14 mouse cellular contexts compared by ENCODE assay signal in the genomic region with DNA sequence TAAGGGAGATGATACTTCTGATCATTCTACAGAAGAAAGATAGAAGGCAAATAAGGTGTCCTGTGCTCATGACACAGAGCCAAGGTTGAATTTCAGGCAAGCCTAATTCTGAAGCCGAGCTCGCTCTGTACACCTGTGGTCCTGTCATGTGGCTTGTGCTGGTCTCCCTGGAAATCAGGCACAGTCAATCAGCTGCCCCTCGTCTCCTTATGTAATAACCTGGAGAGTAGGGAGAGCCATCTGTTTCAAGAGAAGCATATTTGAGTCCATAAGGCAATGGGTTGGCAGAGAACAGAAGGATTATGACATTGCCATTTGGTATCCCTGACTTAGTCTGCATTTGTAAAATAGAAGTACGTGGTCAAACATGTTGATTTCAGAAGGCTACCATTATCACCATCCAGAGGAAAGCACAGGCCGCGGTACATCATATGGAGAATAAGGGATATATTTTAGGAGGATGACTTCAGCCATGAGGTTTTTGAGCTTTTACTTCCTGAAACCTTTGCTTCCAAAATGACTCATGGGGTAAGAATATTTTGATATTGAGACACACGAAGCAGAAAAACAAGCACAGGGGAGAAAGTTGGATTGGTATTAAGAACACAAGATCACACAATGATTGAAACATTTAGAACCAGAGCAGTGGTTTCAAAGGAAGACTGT.
DNase-seq lines count a peak whose midpoint lies in the region; ATAC-seq and TF ChIP-seq lines count a peak whose summit lies in the region.
"Had no signal": no experiment of that assay in that cellular context is flagged by ENCODE, and none has a peak within 500 bp of the region (broad histone marks: within the 10 kb centered on the region; RNA-seq: fewer than 3 reads in every experiment).

No protein-coding gene starts in this region.

- H3K36me3 ChIP-seq in hindbrain, embryonic 16.5 days (ENCODE audit: control insufficient read depth, insufficient read depth, low read length) = no peaks in the 10 kb centered on the region
- no peaks in the 10 kb centered on the region for H3K36me3 ChIP-seq in hindbrain, embryonic 10.5 days
- H3K36me3 ChIP-seq: embryonic facial prominence, embryonic 12.5 days; heart, embryonic 10.5 days; midbrain, embryonic 13.5 days; neural tube, embryonic 13.5 days had no signal

- H3K9ac ChIP-seq in hindbrain, embryonic 16.5 days (ENCODE audit: low read depth, low read length) = no peak overlapping the region
- H3K9ac ChIP-seq: embryonic facial prominence, embryonic 12.5 days; midbrain, embryonic 13.5 days; neural tube, embryonic 13.5 days had no signal

- peaks cover 4% of the 10 kb centered on the region for H3K4me1 ChIP-seq in hindbrain, embryonic 16.5 days (ENCODE audit: control insufficient read depth, insufficient read depth, low read depth, low read length)
- peaks cover 5% of the 10 kb centered on the region; the same call in 1 of the 2 replicates for H3K4me1 ChIP-seq in hindbrain, embryonic 10.5 days (replicated peaks)
- H3K4me1 ChIP-seq in cerebellum, adult 2 months (ENCODE audit: control insufficient read depth, insufficient read depth, low read length) = peaks cover 16% of the 10 kb centered on the region; the same call in 1 of the 2 replicates
- H3K4me1 ChIP-seq: heart, embryonic 10.5 days had no signal

- H3K27ac ChIP-seq in hindbrain, embryonic 16.5 days (ENCODE audit: low read depth, low read length) = no peak overlapping the region
- no peak overlapping the region for H3K27ac ChIP-seq in hindbrain, embryonic 10.5 days
- peak overlapping the region; percentile 95 for H3K27ac ChIP-seq in cerebellum, adult 2 months (ENCODE audit: insufficient read depth, low read length)
- H3K27ac ChIP-seq: embryonic facial prominence, embryonic 12.5 days; heart, embryonic 10.5 days; midbrain, embryonic 13.5 days; neural tube, embryonic 13.5 days had no signal

- no peak for TF ChIP-seq CTCF in cerebellum, adult 2 months (IDR thresholded peaks at IDR 0.05; ENCODE audit: borderline replicate concordance, insufficient read depth, low read depth, low read length)

- 80% methylated on average over 7 of the region's 7 CpGs for WGBS in hindbrain, embryonic 16.5 days
- WGBS in hindbrain, embryonic 10.5 days = 92% methylated on average over 7 of the region's 7 CpGs
- 13% methylated on average over 7 of the region's 7 CpGs for WGBS in cerebellum, adult 2 months

- peak; percentile 76 for ATAC-seq in hindbrain, embryonic 16.5 days
- ATAC-seq: midbrain, embryonic 13.5 days had no signal

- H3K4me3 ChIP-seq in hindbrain, embryonic 16.5 days (ENCODE audit: low read length) = no peak overlapping the region
- H3K4me3 ChIP-seq in hindbrain, embryonic 10.5 days = no peak overlapping the region
- H3K4me3 ChIP-seq in cerebellum, adult 2 months (replicated peaks; ENCODE audit: insufficient read depth, low read depth, low read length) = no peak overlapping the region
- H3K4me3 ChIP-seq: embryonic facial prominence, embryonic 12.5 days; heart, embryonic 10.5 days; midbrain, embryonic 13.5 days; neural tube, embryonic 13.5 days had no signal

- no peaks in the 10 kb centered on the region for H3K27me3 ChIP-seq in hindbrain, embryonic 16.5 days (replicated peaks; ENCODE audit: control insufficient read depth, insufficient read depth, low read length)
- H3K27me3 ChIP-seq in hindbrain, embryonic 10.5 days (ENCODE audit: insufficient read depth, poor library complexity, severe bottlenecking) = no peaks in the 10 kb centered on the region
- H3K27me3 ChIP-seq in cerebellum, adult 2 months (ENCODE audit: control insufficient read depth, insufficient read depth, low read length) = no peaks in the 10 kb centered on the region
- H3K27me3 ChIP-seq: embryonic facial prominence, embryonic 12.5 days; midbrain, embryonic 13.5 days; neural tube, embryonic 13.5 days had no signal

- no peak overlapping the region for H3K4me2 ChIP-seq in hindbrain, embryonic 16.5 days (ENCODE audit: low read length)
- H3K4me2 ChIP-seq: embryonic facial prominence, embryonic 12.5 days; midbrain, embryonic 13.5 days; neural tube, embryonic 13.5 days had no signal

- TF ChIP-seq POLR2A in cerebellum, adult 2 months (IDR thresholded peaks at IDR 0.05; ENCODE audit: borderline replicate concordance, insufficient read depth, low read length) = peak; percentile 18; the same call in 1 of the 2 replicates

- DNase-seq in hindbrain, embryonic 10.5 days (ENCODE audit: low spot score) = no peak
- peak; percentile 74 for DNase-seq in NIH3T3 (ENCODE audit: low read depth)
- DNase-seq in cerebellum, adult 2 months = peak; percentile 82 to 98
- DNase-seq in layer of hippocampus, adult 9-10 months (ENCODE audit: low spot score) = peak; percentile 33
- DNase-seq in adrenal gland, adult 2 months = no peak
- no peak for DNase-seq in yolk sac, embryonic 10.5 days (ENCODE audit: low spot score)
- DNase-seq in testis, postnatal 10 days (ENCODE audit: low spot score) = no peak
- DNase-seq: kidney, adult 8-10 months; liver had no signal

- H3K9me3 ChIP-seq in hindbrain, embryonic 16.5 days (ENCODE audit: control insufficient read depth, low read length) = no peaks in the 10 kb centered on the region
- H3K9me3 ChIP-seq in hindbrain, embryonic 10.5 days = no peaks in the 10 kb centered on the region
- H3K9me3 ChIP-seq: embryonic facial prominence, embryonic 12.5 days; heart, embryonic 10.5 days; midbrain, embryonic 13.5 days; neural tube, embryonic 13.5 days had no signal

Comparison
In these comparisons a context has a peak if more than half of its experiments do, and no peak if none do; other contexts are left out.
1. DNase-seq: peak in NIH3T3 (single experiment), cerebellum, adult 2 months (2 of 2) and layer of hippocampus, adult 9-10 months (single experiment); none in hindbrain, embryonic 10.5 days (single experiment), adrenal gland, adult 2 months (single experiment), yolk sac, embryonic 10.5 days (single experiment) and testis, postnatal 10 days (single experiment).